Mouse (Mus musculus): ENCODE results near the gene Eda.

GRCm38 (mm10) chrX:99970111-99970510 is 5.3 kb upstream of the Eda start:
- TF ChIP-seq CTCF (IDR thresholded peaks at IDR 0.05; ENCODE audit: insufficient read depth, low read depth, low read length) (no peak), POLR2A (IDR thresholded peaks at IDR 0.05; ENCODE audit: insufficient read depth, low read depth, low read length) (no peak)

All from olfactory bulb, adult 2 months (tissue).